Mouse (Mus musculus): ENCODE measurements around the gene Smarcal1.

The Smarcal1 gene

GRCm38 (mm10) chr1:72582947-72583731, at the start of gene Smarcal1:
Smarcal1 (plus strand) TSS chr1:72583251.
- DNase-seq (ENCODE audit: low spot score in 2 of 2) = peak; percentile 97 to 99

- DNase-seq (ENCODE audit: low spot score in 2 of 2) = no peak
Observed at GRCm38 (mm10) chr1:72533439-72533838, 49.6 kb upstream of the Smarcal1 start.

- DNase-seq (ENCODE audit: low spot score in 2 of 2) = peak; percentile 68 to 72
Observed at GRCm38 (mm10) chr1:72535725-72536571, 47.1 kb upstream of the Smarcal1 start.

GRCm38 (mm10) chr1:72536611-72537351, 46.3 kb upstream of the Smarcal1 start, which contains the start of gene March4:
March4 (minus strand) TSS chr1:72536930.
- peak; percentile 87 to 89 for DNase-seq (ENCODE audit: low spot score in 2 of 2)

GRCm38 (mm10) chr1:72538266-72538665, 44.8 kb upstream of the Smarcal1 start:
- DNase-seq (ENCODE audit: low spot score in 2 of 2) = no peak

GRCm38 (mm10) chr1:72550317-72550716, 32.7 kb upstream of the Smarcal1 start:
- DNase-seq (ENCODE audit: low spot score in 2 of 2) = no peak

- peak in 1 of 2 experiments; percentile 11 for DNase-seq (ENCODE audit: low spot score in 2 of 2)
Observed at GRCm38 (mm10) chr1:72556471-72556870, 26.6 kb upstream of the Smarcal1 start.

- DNase-seq (ENCODE audit: low spot score in 2 of 2) = no peak
Observed at GRCm38 (mm10) chr1:72558625-72559024, 24.4 kb upstream of the Smarcal1 start.

GRCm38 (mm10) chr1:72564334-72564962, 18.6 kb upstream of the Smarcal1 start:
- DNase-seq (ENCODE audit: low spot score in 2 of 2) = peak in 1 of 2 experiments; percentile 12

- no peak for DNase-seq (ENCODE audit: low spot score in 2 of 2)
Observed at GRCm38 (mm10) chr1:72567056-72567455, 16.0 kb upstream of the Smarcal1 start.

- DNase-seq (ENCODE audit: low spot score in 2 of 2) = no peak
Observed at GRCm38 (mm10) chr1:72568725-72569124, 14.3 kb upstream of the Smarcal1 start.

- DNase-seq (ENCODE audit: low spot score in 2 of 2) = no peak
Observed at GRCm38 (mm10) chr1:72574047-72574446, 9.0 kb upstream of the Smarcal1 start.

- no peak for DNase-seq (ENCODE audit: low spot score in 2 of 2)
Observed at GRCm38 (mm10) chr1:72574608-72575007, 8.4 kb upstream of the Smarcal1 start.

- no peak for DNase-seq (ENCODE audit: low spot score in 2 of 2)
Observed at GRCm38 (mm10) chr1:72575121-72575520, 7.9 kb upstream of the Smarcal1 start.

- DNase-seq (ENCODE audit: low spot score in 2 of 2) = no peak
Observed at GRCm38 (mm10) chr1:72577481-72577922, 5.5 kb upstream of the Smarcal1 start.

GRCm38 (mm10) chr1:72578351-72578750, 4.7 kb upstream of the Smarcal1 start:
- peak; percentile 50 to 72 for DNase-seq (ENCODE audit: low spot score in 2 of 2)

GRCm38 (mm10) chr1:72578806-72579205, 4.2 kb upstream of the Smarcal1 start:
- peak in 1 of 2 experiments; percentile 57 for DNase-seq (ENCODE audit: low spot score in 2 of 2)

- no peak for DNase-seq (ENCODE audit: low spot score in 2 of 2)
Observed at GRCm38 (mm10) chr1:72583906-72584305, 855 bp downstream of the Smarcal1 start.

GRCm38 (mm10) chr1:72585971-72586875, 3.2 kb downstream of the Smarcal1 start:
- DNase-seq (ENCODE audit: low spot score in 2 of 2) = no peak

GRCm38 (mm10) chr1:72587532-72587931, 4.5 kb downstream of the Smarcal1 start:
- DNase-seq (ENCODE audit: low spot score in 2 of 2) = no peak

All from right cerebral cortex, postnatal 10 days (tissue).